Mouse (Mus musculus) mature B cell (primary cell): ENCODE measurements around the gene Spred3.

Source experiments
- in situ Hi-C: fragments of 300-500 bp; cut with MboI; formaldehyde crosslinking; loops from 2 replicates; pipeline ENCODE4 v1.14.3; 2019

Gene Spred3

GRCm38 (mm10) chr7:29126173-29126915 lies 43.9 kb downstream of the Spred3 start:
- in situ Hi-C loops: loop anchor here (10.0 kb wide), 1 partner anchor 118 kb away; the partner anchor contains the start of gene 2200002D01Rik

DNA sequence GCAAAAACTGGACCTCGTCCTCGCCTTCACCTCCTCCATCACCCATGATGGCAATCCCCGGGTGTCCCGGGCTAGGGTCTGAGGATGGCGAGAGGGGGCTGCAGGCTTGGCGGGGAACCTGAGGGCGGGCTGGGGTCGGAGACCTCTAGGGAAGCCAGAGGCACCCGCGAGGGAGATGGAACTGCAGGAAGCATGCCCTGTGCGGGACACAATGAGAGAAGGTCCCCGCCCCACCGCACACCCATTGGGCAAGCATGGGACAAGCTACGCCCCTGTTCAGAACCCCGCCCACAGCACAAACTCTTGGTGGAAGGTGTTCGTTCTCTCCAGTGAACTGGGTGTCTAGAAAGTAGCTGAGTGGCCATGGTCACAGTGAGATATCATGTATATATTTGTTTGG lies 45.2 kb downstream of the Spred3 start, which contains the start of gene Ryr1:
TSS of gene Ryr1 (minus strand) at position 210 of the 400 bp plus-strand sequence.
- in situ Hi-C loops: loop anchor here (10.0 kb wide), 1 partner anchor 120 kb away; the partner anchor contains the start of gene 2200002D01Rik

GRCm38 (mm10) chr7:29123531-29124358 lies 46.5 kb downstream of the Spred3 start:
- in situ Hi-C loops: loop anchor here (10.0 kb wide), 1 partner anchor 121 kb away; the partner anchor contains the start of gene 2200002D01Rik

- in situ Hi-C loops: loop anchor here (10.0 kb wide), 1 partner anchor 122 kb away; the partner anchor contains the start of gene 2200002D01Rik
Measured at GRCm38 (mm10) chr7:29122821-29123220, 47.4 kb downstream of the Spred3 start.

GRCm38 (mm10) chr7:29119526-29119925 lies 50.7 kb downstream of the Spred3 start:
- in situ Hi-C loops: no loop called here

GRCm38 (mm10) chr7:29118142-29118851 lies 51.9 kb downstream of the Spred3 start:
- in situ Hi-C loops: no loop called here

GRCm38 (mm10) chr7:29108992-29109955 lies 60.9 kb downstream of the Spred3 start:
- in situ Hi-C loops: no loop called here
